Mouse (Mus musculus) layer of hippocampus, postnatal 36 days (tissue): ENCODE results near the gene Evi2b. TPM values are rescaled to one million over a fixed set of nuclear protein-coding genes. Genes with fewer than 3 reads are reported as not detected.

Experiments used
- DNase-seq, 2 experiments: peaks; one replicate each; pipeline ENCODE4 v3.0.0; 2022
- total RNA-seq, 2 experiments: library from RNA; stranded (reverse); gene quantifications; 2 replicates each; pipeline ENCODE4 v1.2.3; 2021

The Evi2b gene
- total RNA-seq, 2 experiments from 2014 or later: 0.42 to 0.61 TPM

DNA sequence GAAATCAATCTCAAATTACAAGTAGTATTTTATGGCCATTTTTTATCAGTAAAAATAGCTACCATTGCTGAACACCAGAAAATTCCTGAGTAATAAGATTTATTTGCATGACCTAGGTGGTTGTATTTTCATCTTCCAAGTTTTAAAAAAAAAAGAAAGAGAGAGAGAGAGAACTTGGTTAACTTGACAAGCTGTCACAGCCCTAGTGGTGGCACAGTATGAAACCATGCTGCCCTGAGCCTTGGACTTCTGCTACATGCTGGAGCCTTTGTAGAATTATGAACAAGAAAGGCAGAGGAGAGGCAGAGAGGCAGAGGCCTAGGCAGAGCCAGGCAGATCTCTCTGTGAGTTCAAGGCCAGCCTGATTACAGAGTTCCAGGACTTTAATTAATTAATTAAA, 1.6 kb downstream of the Evi2b start:
- DNase-seq: no peak

DNA sequence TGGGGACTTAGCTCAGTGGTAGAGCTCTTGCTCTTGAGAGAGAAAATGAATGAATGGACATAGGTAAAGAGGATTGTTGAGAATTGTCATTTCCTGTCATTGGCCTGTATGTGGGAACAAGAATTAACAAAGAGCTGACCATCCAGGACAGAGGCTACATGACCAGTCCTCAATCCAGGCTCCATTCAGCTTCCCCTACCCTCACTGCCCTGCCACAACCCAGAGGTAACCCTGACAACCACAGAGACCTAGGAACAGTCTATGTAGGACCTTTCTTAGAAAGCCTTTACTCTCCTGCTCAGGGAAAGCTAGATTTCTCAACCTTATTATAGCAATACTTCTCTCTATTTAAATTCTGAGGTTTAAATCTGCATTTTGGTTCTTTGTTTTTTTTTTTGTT, 2.8 kb downstream of the Evi2b start:
- no peak for DNase-seq

DNA sequence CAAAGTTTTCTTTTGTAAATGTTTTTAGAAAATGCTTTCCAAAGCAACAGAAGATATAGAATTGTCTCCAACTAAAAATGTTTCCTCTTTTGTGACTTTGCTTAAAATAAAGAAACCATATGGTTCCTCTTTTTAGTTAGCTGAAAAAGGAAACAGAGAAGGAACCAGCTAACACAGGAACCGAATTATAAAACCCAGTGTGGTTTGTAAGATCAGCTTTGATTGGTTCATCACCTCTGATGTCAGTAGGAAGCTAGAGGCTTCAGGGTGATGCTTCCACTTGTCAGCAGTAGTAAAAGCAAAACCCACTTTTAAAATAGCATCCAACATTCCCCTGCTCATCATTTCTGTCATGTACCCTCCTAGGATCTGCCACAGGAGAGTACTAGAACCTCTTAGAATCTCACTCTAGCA, 3.7 kb downstream of the Evi2b start:
- no peak for DNase-seq

DNA sequence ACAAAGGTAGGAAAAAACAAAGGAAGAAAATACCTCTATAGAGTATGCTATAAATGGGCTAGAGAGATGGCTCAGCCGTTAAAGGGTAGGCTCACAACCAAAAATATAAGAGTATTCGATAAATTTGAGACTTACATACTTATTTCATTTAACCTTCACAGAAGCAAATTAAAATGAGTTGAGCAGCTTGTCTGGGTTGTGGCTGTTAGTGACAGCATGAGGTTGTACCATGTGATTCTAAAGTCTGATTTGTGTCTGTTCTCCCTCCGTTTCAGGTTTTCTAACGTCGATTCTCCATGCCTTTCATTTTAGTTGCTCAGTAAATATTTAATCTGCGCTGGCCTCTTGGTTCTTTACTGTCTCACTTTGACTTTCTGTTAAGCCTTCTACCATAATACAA, 4.3 kb downstream of the Evi2b start:
- DNase-seq: no peak

DNA sequence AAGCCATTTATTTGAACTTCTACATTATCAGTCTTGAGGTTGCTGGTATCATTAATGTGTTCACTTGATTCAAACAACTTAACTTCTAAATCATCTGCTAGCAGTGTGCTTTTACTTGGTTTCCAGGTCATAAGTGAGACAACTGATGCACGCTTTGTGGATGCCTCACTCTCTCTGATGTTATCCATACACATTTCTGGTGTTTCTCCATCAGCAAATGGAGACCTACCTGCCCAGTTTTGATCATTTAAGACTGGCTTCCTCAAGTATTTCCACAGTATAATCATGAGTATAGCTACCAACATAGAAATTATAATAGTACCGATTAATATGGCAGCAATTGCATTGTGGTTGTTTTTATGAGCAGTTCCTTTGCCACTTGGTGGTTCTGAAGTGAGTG, 7.8 kb downstream of the Evi2b start:
- no peak for DNase-seq

DNA sequence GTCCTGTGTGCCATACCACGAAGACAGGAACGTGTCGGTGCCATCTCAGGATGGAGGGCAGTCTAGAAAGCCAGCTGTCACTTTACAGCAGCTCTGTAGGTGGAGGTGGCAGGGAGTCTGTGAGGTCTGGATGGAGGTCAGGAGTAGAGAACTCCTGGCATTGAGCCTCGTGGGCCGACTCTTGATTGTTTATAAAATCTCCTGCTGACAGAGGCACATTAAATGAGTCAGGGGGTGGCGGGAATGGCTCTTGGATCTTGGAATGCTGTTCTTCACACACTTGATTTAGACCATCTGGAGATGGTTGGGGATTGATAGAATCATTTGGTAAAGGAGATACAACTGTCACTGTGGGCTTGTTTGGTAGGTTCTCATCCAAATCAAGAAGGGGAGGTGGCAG, 8.2 kb downstream of the Evi2b start:
- no peak for DNase-seq

DNA sequence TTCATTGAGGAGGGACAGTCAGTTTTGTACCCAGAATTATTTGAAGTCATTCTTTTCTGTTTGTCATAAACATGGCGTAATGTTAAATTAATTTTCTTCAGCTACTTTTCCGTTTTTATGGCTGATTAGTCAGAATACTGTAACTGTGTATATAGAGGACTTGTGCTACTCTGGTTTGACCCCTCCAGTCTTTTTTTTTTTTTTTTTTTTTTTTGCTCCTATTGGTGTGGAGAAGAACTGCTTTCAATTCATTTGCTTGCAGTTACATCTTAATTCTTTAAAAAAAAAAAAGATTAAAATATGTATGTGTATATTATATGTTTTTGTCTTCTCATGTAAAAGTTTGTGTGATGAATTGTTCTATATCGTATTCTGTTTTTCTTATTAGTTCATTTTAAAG, 11.6 kb downstream of the Evi2b start:
- no peak for DNase-seq

DNA sequence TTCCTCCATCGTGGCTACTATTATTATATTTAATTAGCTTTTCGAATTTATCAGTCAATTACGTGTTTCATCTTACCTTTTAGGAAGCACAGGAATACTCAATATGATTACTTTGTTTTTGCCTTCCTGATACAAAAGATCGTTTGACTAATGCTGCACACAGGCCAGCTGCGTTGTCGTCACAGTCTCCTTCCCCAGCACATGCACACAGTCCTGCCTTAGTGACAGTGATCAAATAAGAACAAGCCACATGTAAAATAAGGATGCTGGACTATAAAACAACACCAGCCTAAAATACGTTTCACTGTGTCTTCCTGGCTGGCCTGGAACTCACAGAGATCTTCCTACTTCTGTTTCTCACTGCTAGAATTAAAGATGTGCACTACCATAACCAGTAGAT, 19.1 kb downstream of the Evi2b start:
- no peak for DNase-seq

DNA sequence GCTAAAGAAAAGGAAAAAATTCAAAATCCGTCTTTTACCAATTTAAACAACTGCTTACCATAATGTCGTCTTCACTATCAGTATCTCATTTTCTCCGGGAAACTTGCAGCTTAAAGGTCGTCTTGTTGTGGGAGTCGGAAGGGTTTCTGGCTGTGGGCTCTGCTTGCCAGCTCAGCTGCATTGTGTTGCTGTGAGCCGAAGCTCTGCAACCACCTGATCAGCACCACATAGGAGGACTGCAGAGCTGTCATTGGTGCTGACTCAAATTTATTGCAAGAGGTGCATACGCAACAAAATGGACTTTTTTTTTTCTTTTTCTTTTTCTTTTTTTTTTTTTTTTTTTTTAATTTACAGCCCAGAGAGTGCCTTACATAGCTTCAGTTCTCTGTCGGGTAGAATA, 19.7 kb downstream of the Evi2b start, which contains the start of gene Omg:
Gene Omg (minus strand): TSS at position 240 of the 400 bp plus-strand sequence.
- DNase-seq: peak; percentile 64 to 65

DNA sequence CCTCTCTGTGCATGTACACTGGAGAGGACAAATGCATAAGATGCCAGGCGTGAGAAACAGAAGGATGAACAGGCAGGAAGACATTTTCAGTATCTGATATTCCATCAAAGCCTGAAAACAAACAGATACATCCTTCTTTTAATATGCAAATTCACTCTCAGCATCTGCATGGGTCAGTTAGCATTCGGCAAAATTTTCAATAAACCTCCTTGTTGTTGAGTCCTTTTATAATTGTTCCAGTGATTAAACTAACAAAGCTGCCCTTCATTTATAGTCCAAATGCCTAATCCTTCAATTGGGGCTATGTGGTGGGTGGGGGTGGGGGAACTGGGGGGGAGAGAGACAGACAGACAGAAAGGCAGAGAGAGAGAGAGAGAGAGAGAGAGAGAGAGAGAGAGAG, 20.6 kb downstream of the Evi2b start:
- peak in 1 of 2 experiments; percentile 24 for DNase-seq

DNA sequence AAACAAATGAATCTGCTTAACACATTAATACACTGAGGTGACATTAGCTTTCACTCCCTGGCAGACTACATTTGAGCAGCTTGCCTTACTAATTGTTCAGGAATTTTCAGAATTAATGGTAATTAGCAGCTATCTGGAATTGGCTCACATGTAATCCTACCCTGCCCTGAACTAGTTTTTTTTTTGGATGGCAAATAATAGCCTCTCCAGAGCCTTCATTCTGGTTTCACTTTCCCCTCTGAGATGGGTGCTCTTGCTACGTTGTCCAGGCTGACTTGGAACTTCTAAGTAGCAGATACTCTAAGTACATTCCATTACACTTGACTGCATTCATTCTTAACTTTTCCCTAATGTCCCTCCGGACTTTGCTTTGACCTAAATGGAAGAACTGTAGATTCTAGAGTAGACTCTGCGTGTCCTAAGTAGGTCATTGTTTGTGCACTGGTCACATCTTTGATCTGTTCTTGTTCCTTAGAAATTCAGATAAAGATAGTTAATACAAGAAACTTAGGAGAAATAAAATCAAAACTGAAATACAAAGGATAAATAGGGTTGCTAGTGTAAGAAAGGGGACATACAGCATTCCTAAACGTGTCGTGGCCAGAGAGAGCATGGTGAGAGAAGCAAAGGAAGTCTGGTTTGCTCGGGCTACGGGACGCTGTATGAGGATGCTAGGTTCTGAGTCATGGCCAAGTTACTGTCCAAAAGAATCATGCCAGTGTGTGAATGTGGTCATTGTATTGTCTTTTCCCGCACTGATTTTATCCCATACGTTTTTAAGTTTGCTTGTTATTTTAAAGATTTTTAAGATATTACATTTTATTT, 28.4 kb downstream of the Evi2b start:
- no peak for DNase-seq

DNA sequence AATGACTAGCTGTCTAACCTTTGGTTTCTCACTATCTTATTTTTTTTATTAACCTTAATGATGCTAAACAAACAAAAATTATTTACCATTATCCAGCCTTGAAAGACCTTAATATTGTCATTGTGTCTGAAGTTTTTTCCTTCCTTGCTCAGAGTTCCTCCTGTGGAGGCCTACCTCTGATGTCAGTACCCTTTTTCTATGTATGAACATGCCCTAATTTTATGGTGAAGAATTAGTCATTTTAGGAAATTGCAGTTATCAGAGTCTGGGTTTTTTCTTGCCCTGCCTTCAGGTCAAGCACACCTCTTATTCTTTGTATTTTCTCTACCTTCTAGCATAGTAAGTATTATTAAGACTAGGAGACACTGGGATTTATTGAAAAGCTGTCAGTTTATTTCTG, 38.8 kb downstream of the Evi2b start:
- DNase-seq: no peak

DNA sequence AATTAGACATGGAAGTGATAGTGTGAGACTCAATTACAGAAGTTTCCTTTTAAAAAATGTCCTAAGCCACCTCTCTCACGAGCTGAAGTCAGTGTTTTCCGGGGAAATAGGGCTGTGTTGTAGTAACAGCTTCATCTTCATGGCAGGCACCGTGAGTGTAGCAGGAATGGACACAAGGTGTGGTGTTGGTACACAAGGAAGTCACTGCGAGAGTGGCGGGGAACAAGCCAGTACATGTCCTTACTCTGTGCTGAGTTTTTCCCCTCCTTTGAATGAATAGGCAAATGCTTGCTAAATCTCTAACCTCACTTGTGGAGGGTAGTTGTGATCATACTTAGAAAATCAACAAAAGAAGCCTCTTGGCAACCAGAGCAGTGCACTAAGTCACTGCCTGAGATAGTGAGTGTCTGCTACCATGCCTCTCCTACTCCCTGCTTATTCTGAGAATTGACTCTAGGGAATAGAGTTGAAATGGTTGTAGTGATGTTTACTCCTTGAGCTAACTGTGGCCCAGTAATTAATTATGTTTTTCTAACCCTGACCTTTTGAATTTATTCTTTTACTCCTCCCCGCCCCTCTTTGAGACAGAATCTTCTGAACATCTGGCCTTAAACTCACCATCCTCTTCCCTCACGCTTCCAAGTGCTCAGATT, 39.6 kb downstream of the Evi2b start:
- no peak for DNase-seq

DNA sequence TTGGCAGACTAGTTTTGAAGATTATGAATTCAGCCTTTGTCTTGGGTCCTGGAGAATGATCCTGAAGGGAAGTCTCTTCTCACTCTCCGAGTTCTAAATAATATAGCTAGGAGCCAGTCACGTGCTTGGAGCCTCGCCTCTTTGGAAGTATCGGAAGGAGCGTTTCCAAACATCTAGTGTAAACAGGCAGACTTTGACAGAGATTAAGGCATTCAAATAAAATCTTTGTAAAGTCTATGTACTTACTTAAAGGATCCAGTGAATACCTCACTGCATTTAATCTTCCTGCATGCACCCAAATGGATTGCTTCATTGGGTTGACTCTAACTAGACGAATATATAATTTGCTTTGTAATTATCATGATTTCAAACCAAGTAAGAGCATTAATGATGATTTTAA, 40.2 kb downstream of the Evi2b start:
- no peak for DNase-seq

DNA sequence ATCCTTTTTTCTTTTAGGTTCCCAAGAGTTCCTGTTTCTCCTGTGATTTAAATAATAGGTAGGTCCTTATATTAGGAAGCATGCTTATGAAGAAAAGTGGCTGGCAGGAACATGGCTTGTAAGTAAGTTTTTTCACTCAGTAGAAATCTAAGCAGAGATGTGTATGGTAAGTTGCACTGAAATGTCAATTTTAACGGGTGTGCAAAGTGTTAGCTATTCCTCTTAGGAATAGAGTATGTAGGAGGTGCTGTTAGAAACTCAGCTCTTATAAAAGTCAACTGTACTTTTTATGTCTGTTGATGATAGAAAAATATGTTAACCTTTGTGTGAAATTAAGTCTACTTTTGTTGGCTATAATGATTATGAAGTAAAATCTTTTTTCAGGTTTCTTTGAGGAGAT, 55.5 kb downstream of the Evi2b start:
- no peak for DNase-seq

Other genes starting within 250 kb of the Evi2b start
- gene Gm9964, start 226.9 kb downstream of the Evi2b start, total RNA-seq: under 1 TPM in 1 of 2 experiments, not detected in 1; 0.50 TPM
- 100 to 1,000 TPM; 116 to 123 TPM for gene Nf1, start 184.1 kb downstream of the Evi2b start, total RNA-seq
- 10 to 100 TPM; 80.9 to 92.7 TPM for gene Omg, start 19.7 kb downstream of the Evi2b start, total RNA-seq
- gene Evi2, start 6.8 kb upstream of the Evi2b start, total RNA-seq: under 1 TPM in 1 of 2 experiments, not detected in 1; 0.23 TPM
- gene Evi2a, start 6.8 kb upstream of the Evi2b start, total RNA-seq: 10 to 100 TPM; 21.6 to 22.8 TPM
- 100 to 1,000 TPM; 169 to 172 TPM for gene Rab11fip4, start 67.5 kb upstream of the Evi2b start, total RNA-seq